Mouse (Mus musculus) myocyte (in vitro differentiated cells): ENCODE measurements around the gene Fbxo21.

ENCODE experiments used
- E2F4 ChIP-seq: IDR thresholded peaks from one replicate; pipeline ENCODE4 v1.6.1; 2011; ENCODE audit warnings: mild to moderate bottlenecking, control low read depth, moderate library complexity; ENCODE audit not compliant: insufficient read depth
- MAX ChIP-seq: IDR thresholded peaks from one replicate; pipeline ENCODE4 v1.6.1; 2011; ENCODE audit warnings: low read depth, mild to moderate bottlenecking, control low read depth
- POLR2A ChIP-seq: IDR thresholded peaks from one replicate; pipeline ENCODE4 v1.6.1; 2011; ENCODE audit warnings: low read depth, mild to moderate bottlenecking, control low read depth, moderate library complexity; ENCODE audit not compliant: insufficient read length
- TCF12 ChIP-seq: IDR thresholded peaks from one replicate; pipeline ENCODE4 v1.6.1; 2011; ENCODE audit warnings: mild to moderate bottlenecking, control low read depth; ENCODE audit not compliant: poor library complexity, insufficient read depth, severe bottlenecking
- TCF3 ChIP-seq: IDR thresholded peaks from one replicate; pipeline ENCODE4 v1.6.1; 2011; ENCODE audit warnings: low read depth, control low read depth; ENCODE audit not compliant: insufficient read length

DNA sequence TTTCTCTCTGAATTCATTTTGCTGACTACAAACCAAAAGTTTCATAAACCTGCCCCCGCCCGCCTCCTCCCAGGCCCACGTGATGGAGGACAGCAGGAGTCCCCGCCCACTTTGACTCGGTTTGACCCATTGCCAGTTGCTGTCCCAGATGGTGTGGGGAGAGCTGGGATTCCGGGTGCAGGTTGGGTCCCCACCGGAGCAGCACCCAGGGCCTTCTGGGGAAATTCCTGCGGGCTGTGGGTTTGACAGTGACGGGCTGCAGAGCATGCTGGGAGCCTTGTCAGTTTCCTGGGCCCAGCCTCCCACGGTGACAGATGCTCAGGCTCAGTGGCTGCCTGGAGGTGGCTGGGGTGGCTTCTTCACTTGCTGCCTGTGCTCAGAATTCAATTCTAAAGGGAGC, 52.9 kb downstream of the Fbxo21 start:
- TF ChIP-seq POLR2A (no peak), TCF12 (no peak), MAX (no peak), TCF3 (no peak), E2F4 (no peak)
